8 mouse cellular contexts compared by ENCODE assay signal in genomic region chr11:98438331-98439158, GRCm38 (mm10). TPM values are rescaled to one million over a fixed set of nuclear protein-coding genes. Genes with fewer than 3 reads are reported as not detected.
DNase-seq lines count a peak whose midpoint lies in the region; ATAC-seq lines count a peak whose summit lies in the region.

Mien1 (minus strand) TSS chr11:98438991.

- H3K9me3 ChIP-seq in heart, embryonic 13.5 days: 0 out of 2 replicates have a peak, but pooled peaks cover under 1% of the 10 kb centered on the region
- H3K9me3 ChIP-seq in liver, embryonic 12.5 days (replicated peaks): no peaks in the 10 kb centered on the region
- H3K9me3 ChIP-seq in stomach, embryonic 15.5 days: no peaks in the 10 kb centered on the region

- peak; percentile 90 for ATAC-seq in erythroid progenitor cell, adult 5-6 weeks (replicated peaks; ENCODE audit: low FRiP score, poor library complexity, severe bottlenecking)
- peak; percentile 85 for ATAC-seq in heart, embryonic 13.5 days (ENCODE audit: extremely low read depth, insufficient number of reproducible peaks, low FRiP score, low TSS enrichment)
- ATAC-seq in liver, embryonic 12.5 days: peak; percentile 81
- peak; percentile 95 for ATAC-seq in stomach, embryonic 15.5 days (ENCODE audit: insufficient read depth, low FRiP score, low read depth)

- peak within 1 kb of the TSS; percentile 78 for H3K4me3 ChIP-seq in heart, embryonic 13.5 days
- peak within 1 kb of the TSS; percentile 79 for H3K4me3 ChIP-seq in liver, embryonic 12.5 days
- H3K4me3 ChIP-seq in stomach, embryonic 15.5 days (replicated peaks): peak within 1 kb of the TSS; percentile 71

- peak within 1 kb of the TSS; percentile 71 for H3K27ac ChIP-seq in heart, embryonic 13.5 days (replicated peaks)
- peak within 1 kb of the TSS; percentile 84 for H3K27ac ChIP-seq in liver, embryonic 12.5 days
- peak within 1 kb of the TSS; percentile 84 for H3K27ac ChIP-seq in stomach, embryonic 15.5 days

- H3K4me2 ChIP-seq in heart, embryonic 13.5 days: peak within 1 kb of the TSS; percentile 93
- peak within 1 kb of the TSS; percentile 87 for H3K4me2 ChIP-seq in liver, embryonic 12.5 days
- peak within 1 kb of the TSS; percentile 84 for H3K4me2 ChIP-seq in stomach, embryonic 15.5 days

- 2% methylated on average over 43 of the region's 43 CpGs for WGBS in heart, embryonic 13.5 days
- WGBS in liver, embryonic 12.5 days (ENCODE audit: insufficient replicate concordance): 2% methylated on average over 43 of the region's 43 CpGs
- 1% methylated on average over 43 of the region's 43 CpGs for WGBS in stomach, embryonic 15.5 days

- peak within 1 kb of the TSS; percentile 85 for H3K9ac ChIP-seq in heart, embryonic 13.5 days
- peak within 1 kb of the TSS; percentile 73 for H3K9ac ChIP-seq in liver, embryonic 12.5 days
- peak within 1 kb of the TSS; percentile 26; the same call in 1 of the 2 replicates for H3K9ac ChIP-seq in stomach, embryonic 15.5 days

- H3K27me3 ChIP-seq in heart, embryonic 13.5 days (replicated peaks): no peaks in the 10 kb centered on the region
- H3K27me3 ChIP-seq in liver, embryonic 12.5 days (replicated peaks): no peaks in the 10 kb centered on the region
- H3K27me3 ChIP-seq in stomach, embryonic 15.5 days (replicated peaks): no peaks in the 10 kb centered on the region

- peak; percentile 93 for DNase-seq in CD4-positive helper T cell, adult 2 months (ENCODE audit: low read depth, low spot score)
- DNase-seq in brain, embryonic 18.5 days (ENCODE audit: low read depth, low spot score): peak; percentile 81
- DNase-seq in kidney, postnatal 10 days: peak; percentile 99
- DNase-seq in natural killer cell, adult 2 months (ENCODE audit: low spot score in 2 of 2): peak; percentile 98

- peaks cover 41% of the 10 kb centered on the region for H3K36me3 ChIP-seq in heart, embryonic 13.5 days
- H3K36me3 ChIP-seq in liver, embryonic 12.5 days: 0 out of 2 replicates have a peak, but pooled peaks cover 17% of the 10 kb centered on the region
- H3K36me3 ChIP-seq in stomach, embryonic 15.5 days: peaks cover 28% of the 10 kb centered on the region

- peaks cover 17% of the 10 kb centered on the region for H3K4me1 ChIP-seq in heart, embryonic 13.5 days
- peaks cover 9% of the 10 kb centered on the region for H3K4me1 ChIP-seq in liver, embryonic 12.5 days
- H3K4me1 ChIP-seq in stomach, embryonic 15.5 days: peaks cover 8% of the 10 kb centered on the region

RNA-seq across cellular contexts. Expression of gene Mien1, which starts in this region (rescaled TPM):
- total RNA-seq in erythroid progenitor cell, adult 5-6 weeks (2015; ENCODE audit: low replicate concordance): 8.8 and 10.8 TPM in 2 replicates
- total RNA-seq in erythroid progenitor cell, adult 5-6 weeks (2017; ENCODE audit: low replicate concordance): 5.3 and 6.3 TPM in 2 replicates
- polyA plus RNA-seq in heart, embryonic 13.5 days (2015; fragmentation: Nextera tagmentation; extraction: Ambion mirVana): 93.8 and 113 TPM in 2 replicates
- polyA plus RNA-seq in liver, embryonic 12.5 days (2016; fragmentation: Nextera tagmentation; extraction: Ambion mirVana): 64.8 and 67.4 TPM in 2 replicates
- 137 and 142 TPM in 2 replicates for polyA plus RNA-seq in stomach, embryonic 15.5 days (2015; fragmentation: Nextera tagmentation; extraction: Ambion mirVana)

Comparison
In these comparisons a context has a peak if more than half of its experiments do, and no peak if none do; other contexts are left out.
1. Peak in every context shown above with its lines: DNase-seq, ATAC-seq, H3K4me3 ChIP-seq and H3K27ac ChIP-seq.
2. H3K9ac ChIP-seq: peak in every context shown above with its lines; median percentile 85 in heart, embryonic 13.5 days; 73 in liver, embryonic 12.5 days; 26 in stomach, embryonic 15.5 days.